Mouse (Mus musculus) limb, embryonic 12.5 days (tissue): ENCODE results near the gene Tbc1d22a. TPM values are rescaled to one million over a fixed set of nuclear protein-coding genes. Genes with fewer than 3 reads are reported as not detected.
A peak's percentile ranks its signal among the peaks of the same experiment; 100 is the strongest.

ENCODE experiments used
- ATAC-seq: fragments of 200-750 bp; cut with Nextera tagmentation; 2 replicates; pipeline ENCODE4 v1.8.0; 2017; ENCODE audit warnings: low read depth, moderate TSS enrichment; ENCODE audit not compliant: insufficient number of reproducible peaks, insufficient read depth, low FRiP score, low TSS enrichment
- H3K27ac ChIP-seq: fragments of 300-500 bp; sonication (generic); 2 replicates; pipeline ENCODE4 v1.5.1; 2016; ENCODE audit warnings: mild to moderate bottlenecking, moderate library complexity
- H3K27me3 ChIP-seq: fragments of 300-500 bp; sonication (generic); 2 replicates; pipeline ENCODE4 v1.6.1; 2016; ENCODE audit warnings: mild to moderate bottlenecking, moderate library complexity
- H3K36me3 ChIP-seq: fragments of 300-500 bp; sonication (generic); 2 replicates; pipeline ENCODE4 v1.6.1; 2016; ENCODE audit warnings: mild to moderate bottlenecking, moderate library complexity
- H3K4me1 ChIP-seq: fragments of 300-500 bp; sonication (generic); replicated peaks from 2 replicates; pipeline ENCODE4 v1.6.1; 2016
- H3K4me2 ChIP-seq: fragments of 300-500 bp; sonication (generic); 2 replicates; pipeline ENCODE4 v1.6.1; 2016; ENCODE audit warnings: mild to moderate bottlenecking, moderate library complexity
- H3K4me3 ChIP-seq: fragments of 300-500 bp; sonication (generic); replicated peaks from 2 replicates; pipeline ENCODE4 v1.5.1; 2016; ENCODE audit warnings: mild to moderate bottlenecking
- H3K9ac ChIP-seq: fragments of 300-500 bp; sonication (generic); replicated peaks from 2 replicates; pipeline ENCODE4 v1.6.1; 2016; ENCODE audit warnings: mild to moderate bottlenecking, moderate library complexity
- H3K9me3 ChIP-seq: fragments of 300-500 bp; sonication (generic); 2 replicates; pipeline ENCODE4 v1.6.1; 2016; ENCODE audit warnings: mild to moderate bottlenecking, moderate library complexity
- WGBS: fragments of 180-500 bp; shearing (Covaris S2); methylation state at CpG from one replicate; pipeline ENCODE4 v1.1.7; 2016; 5-methylcytosine and 5-hydroxymethylcytosine counted together
- polyA plus RNA-seq: library from polyadenylated mRNA; unstranded; fragments of >200 nt; fragmentation: Nextera tagmentation; extraction: Ambion mirVana; gene quantifications from 2 replicates; pipeline ENCODE4 v1.2.1, GENCODE M21; 2016

Tbc1d22a gene
- polyA plus RNA-seq, 1 experiment from 2014 or later = 12.1 TPM

DNA sequence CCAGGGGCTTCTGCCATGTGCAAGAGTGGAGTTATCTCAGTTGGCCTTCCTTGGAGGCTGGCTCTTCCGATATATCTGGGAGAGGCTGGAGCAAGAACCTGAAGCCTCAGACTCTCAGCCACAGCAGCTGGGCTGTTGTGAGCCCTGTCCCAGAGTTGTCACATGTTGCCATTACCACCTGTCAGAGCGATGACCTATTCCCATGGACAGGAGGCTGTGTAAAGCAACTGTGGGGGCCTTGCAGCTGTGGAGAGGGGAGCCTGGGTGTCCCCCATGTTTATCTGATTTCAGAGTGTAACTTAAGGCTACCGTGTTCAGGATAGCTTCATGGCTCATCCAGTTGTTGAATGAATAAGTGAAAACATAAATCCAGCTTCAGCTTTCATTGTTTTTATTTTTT is 50.1 kb downstream of the Tbc1d22a start:
- no peaks in the 10 kb centered on the region for H3K27me3 ChIP-seq
- H3K9me3 ChIP-seq = no peaks in the 10 kb centered on the region
- no peak overlapping the region for H3K9ac ChIP-seq
- peaks cover 25% of the 10 kb centered on the region for H3K4me1 ChIP-seq
- H3K4me3 ChIP-seq = no peak overlapping the region
- 73% methylated on average over 3 of the region's 3 CpGs for WGBS
- H3K4me2 ChIP-seq = no peak overlapping the region
- H3K27ac ChIP-seq = 0 out of 2 replicates have a peak overlapping the region, but pooled peaks have one; percentile 35
- H3K36me3 ChIP-seq = no peaks in the 10 kb centered on the region
- ATAC-seq = peak; percentile 52; the same call in 1 of the 2 replicates

DNA sequence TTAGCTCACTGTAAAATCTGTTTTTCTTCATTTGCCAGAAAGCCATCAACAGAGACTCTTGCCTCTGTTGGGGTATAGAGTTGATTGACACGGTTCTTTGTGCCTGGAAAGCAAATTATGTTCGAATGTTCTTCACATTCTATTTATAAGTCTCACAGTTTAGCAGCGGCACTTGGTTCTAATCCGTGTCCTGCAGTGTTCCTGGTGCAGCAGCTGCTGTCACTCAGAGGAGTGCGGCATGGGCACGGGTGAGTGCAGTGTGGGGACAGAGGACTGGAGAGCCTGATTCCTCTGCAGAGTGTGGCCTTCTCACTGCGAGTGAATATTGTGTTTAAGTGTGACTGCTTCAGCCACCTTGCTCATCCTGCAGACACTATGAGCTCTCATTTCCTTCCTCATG is 50.5 kb downstream of the Tbc1d22a start:
- Histone ChIP-seq H3K4me2 (no peak overlapping the region), H3K4me3 (no peak overlapping the region), H3K9me3 (no peaks in the 10 kb centered on the region), H3K36me3 (no peaks in the 10 kb centered on the region), H3K27me3 (no peaks in the 10 kb centered on the region), H3K9ac (no peak overlapping the region), H3K4me1 (peaks cover 29% of the 10 kb centered on the region), H3K27ac (no peak overlapping the region)
- 73% methylated on average over 7 of the region's 7 CpGs for WGBS
- no peak for ATAC-seq

DNA sequence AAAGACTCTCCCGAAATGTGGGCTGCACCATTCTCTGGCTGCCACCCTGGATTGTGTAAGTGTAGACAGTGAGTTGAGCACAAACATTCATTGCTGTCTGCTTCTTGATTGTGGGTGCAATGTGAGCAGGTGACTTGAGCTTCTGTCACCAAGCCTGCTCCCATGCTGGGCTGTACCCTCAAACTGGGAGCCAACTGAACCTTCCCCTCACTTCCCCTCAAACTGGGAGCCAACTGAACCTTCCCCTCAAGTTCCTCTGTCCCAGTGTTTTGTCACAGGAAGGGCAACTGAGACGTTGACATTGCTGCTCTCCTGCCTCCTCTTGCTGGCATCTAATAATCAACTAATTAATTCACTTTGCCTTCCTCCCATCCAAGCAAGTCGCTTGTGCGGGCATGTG is 52.7 kb downstream of the Tbc1d22a start:
- no peaks in the 10 kb centered on the region for H3K27me3 ChIP-seq
- H3K9me3 ChIP-seq = no peaks in the 10 kb centered on the region
- no peak overlapping the region for H3K4me2 ChIP-seq
- peaks cover 29% of the 10 kb centered on the region for H3K4me1 ChIP-seq
- H3K9ac ChIP-seq = no peak overlapping the region
- WGBS = 78% methylated on average over 4 of the region's 4 CpGs
- ATAC-seq = no peak
- no peaks in the 10 kb centered on the region for H3K36me3 ChIP-seq
- H3K4me3 ChIP-seq = no peak overlapping the region
- no peak overlapping the region for H3K27ac ChIP-seq

DNA sequence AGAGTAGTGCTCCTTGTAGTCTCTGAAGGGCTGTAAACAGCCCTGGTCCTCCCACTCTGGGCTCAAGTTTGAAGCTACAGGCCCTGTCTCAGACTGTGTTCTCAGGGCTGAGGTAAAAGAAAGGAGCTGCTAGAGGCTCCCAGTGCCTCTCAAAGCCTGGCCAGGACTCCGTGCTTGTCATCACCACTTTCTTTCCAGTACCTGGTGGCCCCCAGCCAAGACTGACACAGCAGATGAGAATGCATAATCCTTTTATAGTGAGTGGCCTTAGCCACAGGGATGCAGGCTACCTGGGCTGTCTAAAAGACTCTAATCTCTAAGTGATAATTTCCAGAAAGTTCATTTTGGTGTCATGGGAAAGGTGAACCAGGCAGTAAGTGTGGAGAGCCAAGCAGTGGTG is 54.3 kb downstream of the Tbc1d22a start:
- Histone ChIP-seq H3K9me3 (no peaks in the 10 kb centered on the region), H3K4me2 (no peak overlapping the region), H3K36me3 (no peaks in the 10 kb centered on the region), H3K27me3 (no peaks in the 10 kb centered on the region), H3K27ac (no peak overlapping the region), H3K4me3 (no peak overlapping the region), H3K9ac (no peak overlapping the region), H3K4me1 (peaks cover 25% of the 10 kb centered on the region)
- 82% methylated on average over 1 of the region's 1 CpGs for WGBS
- no peak for ATAC-seq

DNA sequence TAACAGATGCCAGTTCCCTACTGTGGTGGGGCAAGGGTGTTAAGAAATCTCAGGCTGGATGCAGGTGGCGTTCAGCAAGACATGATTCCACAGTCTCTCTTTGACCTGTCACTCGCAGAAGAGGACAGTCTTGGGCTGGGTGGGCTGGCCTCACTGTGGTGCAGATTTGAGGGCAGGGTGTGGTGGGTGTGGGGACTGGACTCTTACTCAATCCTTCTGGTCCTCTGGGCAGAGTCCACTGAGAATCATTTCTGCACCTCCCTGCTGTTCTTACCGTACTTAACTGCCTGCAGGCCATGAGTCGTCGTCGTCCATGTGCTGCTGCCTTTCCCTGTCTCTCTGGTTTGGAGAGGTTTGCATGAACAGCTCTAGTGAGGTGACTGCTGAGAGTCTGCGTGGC is 61.5 kb downstream of the Tbc1d22a start:
- no peak overlapping the region for H3K4me3 ChIP-seq
- no peaks in the 10 kb centered on the region for H3K9me3 ChIP-seq
- no peak overlapping the region for H3K4me2 ChIP-seq
- H3K36me3 ChIP-seq = no peaks in the 10 kb centered on the region
- no peak for ATAC-seq
- 39% methylated on average over 7 of the region's 7 CpGs for WGBS
- peaks cover 52% of the 10 kb centered on the region for H3K4me1 ChIP-seq
- H3K9ac ChIP-seq = 0 out of 2 replicates have a peak overlapping the region, but pooled peaks have one; percentile 8
- H3K27me3 ChIP-seq = peaks cover 4% of the 10 kb centered on the region; the same call in 1 of the 2 replicates
- H3K27ac ChIP-seq = 0 out of 2 replicates have a peak overlapping the region, but pooled peaks have one; percentile 68

DNA sequence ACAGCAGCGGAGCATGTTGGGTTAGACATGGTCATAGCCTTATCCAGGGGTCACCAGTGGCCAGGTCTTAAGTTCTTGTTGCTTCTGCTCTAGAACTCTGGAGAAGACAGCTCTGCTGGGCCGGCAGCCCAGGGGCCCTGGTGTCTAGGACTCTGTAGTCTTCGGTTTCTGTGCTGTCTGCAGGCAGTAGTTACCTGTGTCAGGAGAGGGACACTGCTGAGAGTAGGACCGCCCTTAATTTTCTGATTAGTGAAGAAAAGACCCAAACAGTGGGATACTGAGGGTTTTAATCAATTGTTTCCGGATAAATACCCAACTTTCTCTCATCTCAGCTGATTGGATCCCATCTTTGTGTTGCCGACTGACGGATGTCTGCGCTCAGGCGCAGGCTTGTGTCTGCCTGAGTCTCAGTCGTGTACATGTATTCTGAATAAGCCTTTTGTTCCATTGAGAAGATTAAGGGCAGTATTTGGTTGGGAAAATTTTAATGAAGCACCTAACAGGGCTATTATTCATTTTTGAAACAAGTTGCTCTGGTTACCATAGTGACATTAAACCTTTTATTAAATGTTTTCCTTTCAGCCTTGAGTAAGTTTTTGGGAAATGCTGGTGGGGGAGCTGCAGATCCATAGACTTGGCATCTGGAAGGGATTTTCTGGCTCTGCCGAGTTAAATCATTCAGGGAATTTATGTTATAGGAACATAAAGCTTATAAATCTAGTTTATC is 62.4 kb downstream of the Tbc1d22a start:
- H3K4me2 ChIP-seq = no peak overlapping the region
- H3K9ac ChIP-seq = no peak overlapping the region
- H3K4me1 ChIP-seq = peaks cover 54% of the 10 kb centered on the region

DNA sequence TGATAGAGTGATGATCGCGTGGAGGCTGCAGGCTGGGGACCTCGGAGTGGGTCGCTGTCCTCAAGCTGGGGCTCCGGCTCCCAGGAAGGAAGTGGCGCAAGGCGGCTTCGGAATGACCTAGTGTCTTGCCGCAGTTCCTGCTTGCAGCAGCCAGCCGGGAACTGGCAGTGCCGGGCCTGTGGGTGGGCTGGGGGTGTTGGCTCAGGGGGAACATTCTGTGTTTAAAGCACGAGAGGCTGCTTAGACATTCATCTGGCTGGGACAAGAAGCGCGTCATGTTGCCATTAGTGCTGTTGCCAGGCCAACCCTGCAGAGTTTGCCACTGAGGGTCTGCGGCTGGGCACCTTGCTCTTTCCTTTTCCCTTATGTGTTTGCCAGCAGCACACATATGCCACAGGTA is 63.2 kb downstream of the Tbc1d22a start:
- Histone ChIP-seq H3K4me2 (peak overlapping the region; percentile 18; the same call in 1 of the 2 replicates), H3K4me1 (peaks cover 54% of the 10 kb centered on the region), H3K27ac (peak overlapping the region; percentile 46), H3K9ac (no peak overlapping the region), H3K4me3 (no peak overlapping the region), H3K27me3 (peaks cover 7% of the 10 kb centered on the region; the same call in 1 of the 2 replicates), H3K9me3 (no peaks in the 10 kb centered on the region), H3K36me3 (no peaks in the 10 kb centered on the region)
- ATAC-seq = no peak
- 61% methylated on average over 15 of the region's 15 CpGs for whole genome bisulfite sequencing

More for the DNA sequence above, 62.4 kb downstream of the Tbc1d22a start:
- H3K27ac ChIP-seq = peak overlapping the region; percentile 68
- ATAC-seq = peak; percentile 44; the same call in 1 of the 2 replicates
- H3K36me3 ChIP-seq = no peaks in the 10 kb centered on the region
- H3K27me3 ChIP-seq = peaks cover 7% of the 10 kb centered on the region; the same call in 1 of the 2 replicates
- H3K9me3 ChIP-seq = no peaks in the 10 kb centered on the region
- WGBS = 66% methylated on average over 11 of the region's 11 CpGs
- H3K4me3 ChIP-seq = no peak overlapping the region

DNA sequence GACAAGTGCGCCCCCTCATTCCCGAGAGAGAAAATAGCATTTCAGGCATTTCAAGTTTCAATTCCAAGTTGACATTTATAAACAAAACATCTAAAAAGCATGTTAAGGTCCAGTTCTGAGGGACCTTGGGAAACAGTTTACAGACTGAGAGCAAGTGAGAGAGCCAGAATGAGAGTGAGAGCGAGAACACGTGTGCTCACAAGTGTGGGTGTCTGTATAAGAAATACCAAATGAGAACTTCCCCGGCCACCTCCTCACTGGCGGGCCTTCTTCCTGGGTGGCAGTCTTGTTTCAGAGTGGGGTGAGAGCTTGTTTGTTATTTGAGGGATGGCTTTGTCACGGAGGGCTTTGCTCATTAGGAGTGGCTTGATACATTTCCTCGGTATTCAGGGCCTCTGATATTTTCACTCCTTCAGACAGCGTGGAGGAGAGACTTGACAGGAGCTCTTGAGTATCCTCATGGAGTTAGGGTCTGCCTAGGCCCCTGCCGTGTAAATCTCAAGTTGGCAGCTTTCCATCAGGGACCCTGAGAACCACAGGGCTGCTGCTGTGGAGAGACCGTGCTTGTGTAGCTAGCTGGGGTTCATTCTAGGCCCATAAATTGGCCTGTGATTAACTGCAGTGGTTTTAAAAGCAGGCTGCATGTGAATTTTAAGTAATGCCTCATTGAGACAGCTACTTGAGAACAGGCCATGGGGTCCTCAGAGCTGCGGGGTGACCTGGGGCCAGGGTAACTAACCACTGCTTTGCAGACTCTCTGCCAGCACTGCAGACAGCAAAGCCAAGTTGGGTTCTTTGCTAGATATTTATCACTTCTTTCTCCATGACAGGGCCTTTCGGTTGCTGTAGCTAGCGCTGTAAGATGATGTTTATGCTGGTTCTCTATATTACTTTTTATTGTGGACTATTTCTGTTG is 65.1 kb downstream of the Tbc1d22a start:
- peak; percentile 38; the same call in 1 of the 2 replicates for ATAC-seq

DNA sequence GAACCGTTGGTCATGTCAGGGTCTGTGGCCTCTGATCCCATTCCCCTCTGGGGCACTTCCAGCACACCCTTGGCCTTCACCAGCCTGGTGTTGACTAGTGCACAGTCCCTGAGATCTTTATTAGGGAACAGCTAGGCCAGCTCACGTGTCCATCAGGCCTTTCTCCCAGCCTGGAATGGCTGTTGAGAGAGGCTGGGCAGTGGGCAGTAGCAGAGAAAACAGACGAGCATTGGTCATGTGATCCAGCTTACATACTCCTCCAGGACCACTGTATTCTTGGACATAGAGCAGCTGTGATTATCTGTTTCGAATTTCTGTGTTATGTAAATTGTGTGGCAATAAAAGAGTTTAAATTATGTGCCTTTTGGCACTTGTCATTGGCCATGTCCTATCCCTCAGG is 65.9 kb downstream of the Tbc1d22a start:
- 52% methylated on average over 4 of the region's 4 CpGs for WGBS
- no peak overlapping the region for H3K4me2 ChIP-seq
- no peaks in the 10 kb centered on the region for H3K9me3 ChIP-seq
- H3K36me3 ChIP-seq = no peaks in the 10 kb centered on the region
- no peak overlapping the region for H3K4me3 ChIP-seq
- H3K9ac ChIP-seq = no peak overlapping the region
- peak overlapping the region; percentile 30 for H3K27ac ChIP-seq
- peaks cover 7% of the 10 kb centered on the region; the same call in 1 of the 2 replicates for H3K27me3 ChIP-seq
- H3K4me1 ChIP-seq = peaks cover 54% of the 10 kb centered on the region
- ATAC-seq = no peak

More for the DNA sequence above, 65.1 kb downstream of the Tbc1d22a start:
- Histone ChIP-seq H3K4me2 (no peak overlapping the region), H3K27ac (peak overlapping the region; percentile 30), H3K4me3 (no peak overlapping the region), H3K27me3 (peaks cover 7% of the 10 kb centered on the region; the same call in 1 of the 2 replicates), H3K9ac (no peak overlapping the region), H3K9me3 (no peaks in the 10 kb centered on the region), H3K4me1 (peaks cover 54% of the 10 kb centered on the region), H3K36me3 (no peaks in the 10 kb centered on the region)
- WGBS = 54% methylated on average over 14 of the region's 14 CpGs

DNA sequence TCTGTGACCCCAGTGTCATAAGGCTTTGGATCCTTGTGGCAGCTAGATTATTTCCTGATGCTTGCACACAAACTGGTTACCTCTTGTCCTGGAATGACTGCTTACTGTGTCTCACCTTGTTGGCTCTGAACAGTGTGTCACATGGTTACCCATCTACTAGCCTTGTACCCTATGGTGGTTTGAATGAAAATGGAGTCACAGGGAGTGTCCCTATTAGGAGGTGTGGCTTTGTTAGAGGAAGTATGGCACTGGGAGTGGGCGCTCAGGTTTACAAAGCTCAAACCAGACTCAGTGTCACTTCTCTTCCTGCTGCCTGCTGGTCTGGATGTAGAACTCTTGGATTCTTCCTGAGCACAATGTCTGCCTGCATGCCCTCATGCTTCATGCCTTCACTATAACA is 69.0 kb downstream of the Tbc1d22a start:
- Histone ChIP-seq H3K9ac (no peak overlapping the region), H3K36me3 (no peaks in the 10 kb centered on the region), H3K4me3 (no peak overlapping the region), H3K9me3 (no peaks in the 10 kb centered on the region), H3K4me2 (no peak overlapping the region), H3K27me3 (peaks cover 7% of the 10 kb centered on the region; the same call in 1 of the 2 replicates), H3K4me1 (peaks cover 26% of the 10 kb centered on the region), H3K27ac (no peak overlapping the region)
- 86% methylated on average over 1 of the region's 1 CpGs for WGBS
- no peak for ATAC-seq

DNA sequence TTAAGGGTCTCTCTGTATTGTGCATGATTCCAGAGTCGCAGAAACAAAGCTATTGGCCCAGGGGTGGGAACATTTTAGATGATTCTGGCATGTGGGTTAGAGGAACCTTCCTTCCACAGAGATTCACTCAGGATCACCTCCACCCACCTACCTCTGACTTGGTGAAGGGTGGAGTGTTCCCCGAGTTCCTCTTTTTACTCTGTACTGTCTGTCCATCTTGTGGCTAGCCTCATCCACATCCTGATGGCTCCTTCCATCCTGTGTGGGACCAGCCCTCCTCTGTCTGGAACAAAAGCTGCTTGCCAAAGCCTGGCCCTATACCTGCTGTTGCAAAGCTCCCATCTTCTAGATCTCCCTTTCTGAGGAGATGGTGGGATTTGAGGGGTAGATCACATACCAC is 71.0 kb downstream of the Tbc1d22a start:
- 85% methylated on average over 2 of the region's 2 CpGs for WGBS
- H3K27me3 ChIP-seq = peaks cover 7% of the 10 kb centered on the region; the same call in 1 of the 2 replicates

More for the DNA sequence above, 71.0 kb downstream of the Tbc1d22a start:
- Histone ChIP-seq H3K9ac (no peak overlapping the region), H3K4me3 (no peak overlapping the region), H3K9me3 (no peaks in the 10 kb centered on the region), H3K4me2 (no peak overlapping the region), H3K27ac (no peak overlapping the region), H3K36me3 (no peaks in the 10 kb centered on the region), H3K4me1 (peaks cover 6% of the 10 kb centered on the region)
- no peak for ATAC-seq
